Mouse (Mus musculus): Measurements from ENCODE around the gene Zfp853.

DNA sequence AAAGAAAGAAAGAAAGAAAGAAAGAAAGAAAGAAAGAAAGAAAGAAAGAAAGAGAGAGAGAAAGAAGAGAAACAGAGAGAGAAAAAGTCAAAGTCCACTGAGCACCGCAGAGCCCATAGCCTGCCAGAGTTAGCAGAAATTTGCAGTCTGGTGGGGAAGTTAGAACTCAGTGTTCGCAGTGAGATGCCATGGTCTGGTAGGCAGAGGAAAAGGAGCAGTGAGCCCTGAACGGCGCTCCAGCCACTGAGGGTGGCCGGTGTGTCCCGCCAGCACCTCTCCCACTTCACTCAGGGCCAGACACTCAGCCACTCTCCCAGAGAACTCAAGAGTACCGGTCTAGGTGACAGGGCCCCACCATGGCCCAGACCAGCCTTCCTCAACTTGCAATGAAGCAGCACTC is 10.8 kb upstream of the Zfp853 start:
- TF ChIP-seq EP300 (IDR thresholded peaks at IDR 0.05; ENCODE audit: low read length) (no peak), TCF12 (IDR thresholded peaks at IDR 0.05; ENCODE audit: low read depth, low read length) (no peak), GABPA (IDR thresholded peaks at IDR 0.05; ENCODE audit: insufficient replicate concordance, low read depth, low read length) (no peak), POLR2AphosphoS2 (IDR thresholded peaks at IDR 0.05; ENCODE audit: low read depth, low read length) (no peak), CTCF (conservative IDR thresholded peaks at IDR 0.05 in 1 of 2, IDR thresholded peaks at IDR 0.05 in 1 of 2; ENCODE audit: low read depth in 2 of 2, low read length in 2 of 2) (no peak), POLR2A (IDR thresholded peaks at IDR 0.05; ENCODE audit: low read depth, low read length) (no peak), MAX (IDR thresholded peaks at IDR 0.05; ENCODE audit: low read length) (no peak)

Measured in CH12.LX (cell line).